Mouse (Mus musculus) E14TG2a.4 (cell line): ENCODE measurements around the gene Egln3.

Source experiments
- CTCF ChIP-seq: conservative IDR thresholded peaks from 2 replicates; pipeline ENCODE4 v1.5.1; 2014; ENCODE audit warnings: low read length
- POU5F1 ChIP-seq: IDR thresholded peaks from 2 replicates; pipeline ENCODE4 v1.6.1; 2014; ENCODE audit warnings: low read length, borderline replicate concordance

GRCm38 (mm10) chr12:54154771-54155170 lies 48.9 kb downstream of the Egln3 start:
- TF ChIP-seq POU5F1 (no peak), CTCF (no peak)
